Mouse (Mus musculus) brain, embryonic 14.5 days (tissue): ENCODE measurements around the gene Fah.

Experiments used
- CTCF ChIP-seq: fragments of 200-500 bp; IDR thresholded peaks from 2 replicates; pipeline ENCODE4 v1.5.1; 2012; ENCODE audit warnings: inconsistent platforms, mild to moderate bottlenecking, moderate library complexity, borderline replicate concordance; ENCODE audit not compliant: insufficient read depth, insufficient read length; ENCODE audit errors: extremely low read depth
- POLR2A ChIP-seq: fragments of 200-500 bp; IDR thresholded peaks from 2 replicates; pipeline ENCODE4 v1.6.1; 2012; ENCODE audit warnings: mild to moderate bottlenecking, inconsistent platforms, borderline replicate concordance; ENCODE audit not compliant: poor library complexity, insufficient read depth, insufficient read length, severe bottlenecking; ENCODE audit errors: extremely low read depth

- TF ChIP-seq CTCF, result no peak
- TF ChIP-seq POLR2A, result no peak
Measured at GRCm38 (mm10) chr7:84643270-84643998, 36.9 kb upstream of the Fah start.
